Mouse (Mus musculus): ENCODE data around the gene Cyb5d1. TPM values are rescaled to one million over a fixed set of nuclear protein-coding genes. Genes with fewer than 3 reads are reported as not detected.
A peak's percentile ranks its signal among the peaks of the same experiment; 100 is the strongest.

The Cyb5d1 gene
- polyA plus RNA-seq, 1 experiment from 2014 or later = 23.9 TPM

DNA sequence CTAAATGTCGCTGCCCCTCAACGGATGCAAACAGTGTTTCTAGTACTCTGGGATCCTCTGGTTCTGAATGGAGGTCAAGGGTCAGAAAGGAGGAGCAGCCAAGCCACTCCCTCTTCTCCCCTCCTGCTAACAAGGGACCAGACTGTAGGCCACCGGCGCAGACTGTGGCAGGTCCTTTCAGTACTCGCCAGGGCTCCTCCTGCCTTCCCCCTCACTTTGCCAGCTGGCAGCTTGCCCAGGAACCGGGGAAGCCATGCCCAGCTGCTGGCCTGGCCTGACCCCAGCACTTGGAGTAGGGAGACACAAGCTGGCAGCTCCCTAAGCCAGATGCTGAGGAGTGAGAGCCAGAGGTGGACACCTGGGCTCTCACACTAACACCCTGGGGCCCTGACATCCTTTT, 30.5 kb downstream of the Cyb5d1 start:
- H3K9ac ChIP-seq (ENCODE audit: low read depth, low read length) = peak overlapping the region; percentile 66; the same call in 1 of the 2 replicates
- H3K27me3 ChIP-seq (ENCODE audit: control insufficient read depth, insufficient read depth, low read length) = no peaks in the 10 kb centered on the region
- no peaks in the 10 kb centered on the region for H3K9me3 ChIP-seq (ENCODE audit: control insufficient read depth, low read length)
- H3K4me3 ChIP-seq (ENCODE audit: low read length) = peak overlapping the region; percentile 94
- peaks cover 28% of the 10 kb centered on the region for H3K4me1 ChIP-seq (ENCODE audit: control insufficient read depth, insufficient read depth, low read length)
- H3K36me3 ChIP-seq (ENCODE audit: control insufficient read depth, insufficient read depth, low read length) = peaks cover 44% of the 10 kb centered on the region
- peak overlapping the region; percentile 100 for H3K27ac ChIP-seq (ENCODE audit: low read depth, low read length)
- WGBS = 4% methylated on average over 6 of the region's 6 CpGs
- ATAC-seq (ENCODE audit: low FRiP score, low TSS enrichment) = peak; percentile 25
- H3K4me2 ChIP-seq (replicated peaks; ENCODE audit: low read depth, low read length) = peak overlapping the region; percentile 84

DNA sequence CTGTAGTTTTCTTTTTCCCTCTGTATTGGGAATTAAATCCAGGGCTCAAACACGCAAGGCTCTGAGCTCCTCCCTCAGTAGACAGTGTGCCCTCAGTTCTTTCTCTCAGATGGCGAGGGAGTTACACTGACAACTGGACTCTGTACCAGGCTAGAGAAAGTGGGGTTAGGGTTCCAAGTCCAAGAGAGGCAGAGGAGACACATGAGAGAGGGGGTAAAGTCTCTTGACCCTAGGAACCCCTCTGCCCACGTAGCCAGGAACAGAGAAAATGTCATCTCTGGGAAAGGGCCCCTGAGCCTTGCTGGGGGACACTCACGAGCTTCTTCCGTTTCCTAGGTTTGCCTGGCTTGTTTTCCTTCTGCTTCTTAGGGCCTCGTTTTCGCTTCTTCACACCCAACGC, 31.1 kb downstream of the Cyb5d1 start:
- 37% methylated on average over 8 of the region's 8 CpGs for WGBS
- Histone ChIP-seq H3K4me1 (ENCODE audit: control insufficient read depth, insufficient read depth, low read length) (peaks cover 28% of the 10 kb centered on the region), H3K4me2 (replicated peaks; ENCODE audit: low read depth, low read length) (peak overlapping the region; percentile 84), H3K9me3 (ENCODE audit: control insufficient read depth, low read length) (no peaks in the 10 kb centered on the region), H3K36me3 (ENCODE audit: control insufficient read depth, insufficient read depth, low read length) (peaks cover 49% of the 10 kb centered on the region), H3K27me3 (ENCODE audit: control insufficient read depth, insufficient read depth, low read length) (no peaks in the 10 kb centered on the region), H3K9ac (ENCODE audit: low read depth, low read length) (peak overlapping the region; percentile 66; the same call in 1 of the 2 replicates), H3K4me3 (ENCODE audit: low read length) (peak overlapping the region; percentile 94; the same call in 1 of the 2 replicates), H3K27ac (ENCODE audit: low read depth, low read length) (peak overlapping the region; percentile 100)
- ATAC-seq (ENCODE audit: low FRiP score, low TSS enrichment) = no peak

DNA sequence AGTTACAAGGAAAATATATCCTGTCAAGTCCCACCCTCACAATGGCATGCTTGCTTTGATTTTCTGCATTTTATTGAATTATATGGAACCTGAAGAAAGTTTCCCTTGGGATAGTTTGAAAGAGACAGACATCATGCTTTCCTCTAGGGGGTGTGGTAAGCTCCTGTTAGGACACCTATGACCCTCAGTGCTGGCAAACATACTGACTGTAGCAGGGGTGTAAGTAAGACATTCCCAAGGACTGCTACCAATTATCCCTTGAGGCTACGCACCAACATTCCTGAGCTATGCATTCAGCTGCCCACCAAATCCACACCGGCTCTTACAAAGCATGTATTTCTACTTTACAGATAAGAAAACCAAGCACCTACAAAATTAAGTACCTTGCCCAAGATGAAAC, 33.0 kb downstream of the Cyb5d1 start:
- no peak for ATAC-seq (ENCODE audit: low FRiP score, low TSS enrichment)

DNA sequence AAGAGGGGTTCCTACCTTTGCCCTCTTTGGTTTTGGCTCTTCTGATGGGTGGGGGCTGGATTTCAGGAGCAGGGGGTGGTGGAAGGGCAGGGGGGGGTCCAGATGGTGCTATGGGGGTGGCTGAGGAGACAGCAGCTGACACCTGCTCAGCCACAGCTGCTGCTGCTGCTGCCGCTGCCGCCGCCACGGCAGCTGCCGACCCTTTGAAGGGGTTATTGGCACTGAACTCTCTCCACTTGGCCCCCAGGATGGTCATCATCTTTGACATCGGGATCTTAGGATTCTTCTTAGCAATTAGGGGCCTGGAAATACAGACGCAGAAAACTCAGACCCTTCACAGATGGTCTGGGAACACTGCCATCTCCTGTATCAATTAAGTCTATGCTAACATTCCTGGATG, 33.4 kb downstream of the Cyb5d1 start:
- Histone ChIP-seq H3K36me3 (ENCODE audit: control insufficient read depth, insufficient read depth, low read length) (peaks cover 73% of the 10 kb centered on the region), H3K27ac (ENCODE audit: low read depth, low read length) (no peak overlapping the region), H3K9ac (ENCODE audit: low read depth, low read length) (no peak overlapping the region), H3K27me3 (ENCODE audit: control insufficient read depth, insufficient read depth, low read length) (no peaks in the 10 kb centered on the region), H3K4me3 (ENCODE audit: low read length) (no peak overlapping the region), H3K4me1 (ENCODE audit: control insufficient read depth, insufficient read depth, low read length) (peaks cover 23% of the 10 kb centered on the region), H3K9me3 (ENCODE audit: control insufficient read depth, low read length) (no peaks in the 10 kb centered on the region), H3K4me2 (replicated peaks; ENCODE audit: low read depth, low read length) (no peak overlapping the region)
- no peak for ATAC-seq (ENCODE audit: low FRiP score, low TSS enrichment)
- WGBS = 63% methylated on average over 7 of the region's 7 CpGs

More for the DNA sequence above, 33.0 kb downstream of the Cyb5d1 start:
- Histone ChIP-seq H3K9ac (ENCODE audit: low read depth, low read length) (no peak overlapping the region), H3K36me3 (ENCODE audit: control insufficient read depth, insufficient read depth, low read length) (peaks cover 68% of the 10 kb centered on the region), H3K4me3 (ENCODE audit: low read length) (no peak overlapping the region), H3K27me3 (ENCODE audit: control insufficient read depth, insufficient read depth, low read length) (no peaks in the 10 kb centered on the region), H3K27ac (ENCODE audit: low read depth, low read length) (no peak overlapping the region), H3K9me3 (ENCODE audit: control insufficient read depth, low read length) (no peaks in the 10 kb centered on the region), H3K4me1 (ENCODE audit: control insufficient read depth, insufficient read depth, low read length) (peaks cover 23% of the 10 kb centered on the region), H3K4me2 (replicated peaks; ENCODE audit: low read depth, low read length) (no peak overlapping the region)
- 72% methylated on average over 2 of the region's 2 CpGs for WGBS

DNA sequence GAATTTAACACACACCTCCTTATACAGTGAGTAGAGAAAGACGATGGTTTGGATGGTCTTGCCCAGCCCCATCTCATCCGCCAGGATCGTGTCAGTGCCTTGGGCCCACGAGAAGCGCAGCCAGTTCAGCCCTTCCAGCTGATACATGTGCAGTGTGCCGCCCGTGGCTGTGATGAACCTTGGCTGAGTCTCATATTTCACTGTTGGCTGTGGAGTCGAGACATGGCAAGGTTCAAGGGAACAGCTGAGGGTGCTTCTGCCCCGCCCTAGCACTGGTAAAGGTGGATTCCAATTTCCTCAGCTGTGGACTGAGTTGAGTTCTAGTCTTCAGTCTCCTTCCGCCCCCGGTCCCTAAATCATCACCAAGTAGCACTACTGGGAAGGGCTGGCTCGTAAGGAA, 37.7 kb downstream of the Cyb5d1 start:
- no peak for ATAC-seq (ENCODE audit: low FRiP score, low TSS enrichment)
- Histone ChIP-seq H3K4me1 (ENCODE audit: control insufficient read depth, insufficient read depth, low read length) (no peaks in the 10 kb centered on the region), H3K36me3 (ENCODE audit: control insufficient read depth, insufficient read depth, low read length) (peaks cover 96% of the 10 kb centered on the region), H3K27ac (ENCODE audit: low read depth, low read length) (no peak overlapping the region), H3K9ac (ENCODE audit: low read depth, low read length) (no peak overlapping the region), H3K4me3 (ENCODE audit: low read length) (no peak overlapping the region), H3K4me2 (replicated peaks; ENCODE audit: low read depth, low read length) (no peak overlapping the region), H3K9me3 (ENCODE audit: control insufficient read depth, low read length) (no peaks in the 10 kb centered on the region), H3K27me3 (ENCODE audit: control insufficient read depth, insufficient read depth, low read length) (no peaks in the 10 kb centered on the region)
- 72% methylated on average over 12 of the region's 12 CpGs for WGBS

DNA sequence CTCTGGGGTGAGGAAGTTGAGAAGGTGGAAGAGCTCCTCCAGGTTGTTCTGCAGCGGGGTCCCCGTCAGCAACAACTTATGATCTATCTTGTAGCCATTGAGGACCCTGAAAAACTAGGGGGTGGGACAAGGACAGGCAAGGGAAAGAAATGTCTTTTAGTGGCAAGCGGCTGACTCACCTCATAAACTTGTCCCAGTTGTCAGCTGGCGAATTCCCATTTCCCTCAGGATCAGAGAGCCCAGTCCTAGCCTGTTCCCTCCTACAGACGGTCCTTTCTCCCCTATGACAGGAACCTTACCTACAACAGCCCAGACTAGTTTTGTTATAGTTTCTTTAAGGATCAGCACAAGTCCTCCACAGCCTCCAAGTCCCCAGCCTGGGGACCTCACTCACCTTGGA, 38.9 kb downstream of the Cyb5d1 start:
- Histone ChIP-seq H3K36me3 (ENCODE audit: control insufficient read depth, insufficient read depth, low read length) (peaks cover 97% of the 10 kb centered on the region), H3K27me3 (ENCODE audit: control insufficient read depth, insufficient read depth, low read length) (no peaks in the 10 kb centered on the region), H3K9ac (ENCODE audit: low read depth, low read length) (no peak overlapping the region), H3K4me1 (ENCODE audit: control insufficient read depth, insufficient read depth, low read length) (no peaks in the 10 kb centered on the region), H3K9me3 (ENCODE audit: control insufficient read depth, low read length) (no peaks in the 10 kb centered on the region), H3K4me2 (replicated peaks; ENCODE audit: low read depth, low read length) (no peak overlapping the region), H3K4me3 (ENCODE audit: low read length) (no peak overlapping the region), H3K27ac (ENCODE audit: low read depth, low read length) (no peak overlapping the region)
- no peak for ATAC-seq (ENCODE audit: low FRiP score, low TSS enrichment)
- WGBS = 81% methylated on average over 5 of the region's 5 CpGs

DNA sequence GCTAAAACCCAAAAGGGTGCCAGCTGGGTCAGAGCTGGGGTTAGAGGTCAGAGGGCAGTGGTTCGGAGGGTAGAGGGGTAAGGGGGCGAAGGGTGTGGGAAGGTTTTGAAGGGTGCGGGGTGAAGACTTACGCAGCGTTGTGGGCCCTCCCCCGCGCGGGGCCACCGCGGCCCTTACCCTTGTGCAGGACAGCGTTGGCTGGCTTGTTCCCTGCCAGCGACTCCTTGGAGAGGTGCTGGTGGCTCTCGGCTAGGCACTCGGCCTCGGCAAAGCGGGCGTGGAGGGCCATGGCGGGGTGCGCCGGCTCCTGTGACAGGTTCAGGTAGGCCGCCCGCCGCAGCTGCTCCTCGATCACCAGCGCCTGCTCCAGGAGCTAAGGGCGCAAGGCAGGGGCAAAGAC, 49.0 kb downstream of the Cyb5d1 start:
- Histone ChIP-seq H3K27ac (ENCODE audit: low read depth, low read length) (no peak overlapping the region), H3K4me2 (replicated peaks; ENCODE audit: low read depth, low read length) (no peak overlapping the region), H3K36me3 (ENCODE audit: control insufficient read depth, insufficient read depth, low read length) (peaks cover 84% of the 10 kb centered on the region), H3K4me1 (ENCODE audit: control insufficient read depth, insufficient read depth, low read length) (peaks cover under 1% of the 10 kb centered on the region; the same call in 1 of the 2 replicates), H3K9ac (ENCODE audit: low read depth, low read length) (no peak overlapping the region), H3K9me3 (ENCODE audit: control insufficient read depth, low read length) (no peaks in the 10 kb centered on the region), H3K27me3 (ENCODE audit: control insufficient read depth, insufficient read depth, low read length) (no peaks in the 10 kb centered on the region), H3K4me3 (ENCODE audit: low read length) (no peak overlapping the region)
- WGBS = 92% methylated on average over 26 of the region's 26 CpGs
- ATAC-seq (ENCODE audit: low FRiP score, low TSS enrichment) = no peak

Other genes starting within 250 kb of the Cyb5d1 start
- gene Alox12b, start 238.6 kb downstream of the Cyb5d1 start, polyA plus RNA-seq (2014; fragmentation: Nextera tagmentation; extraction: Ambion mirVana) = 0.23 and 0.28 TPM in 2 replicates
- 0.24 and 0.36 TPM in 2 replicates for gene Alox8, start 197.8 kb downstream of the Cyb5d1 start, polyA plus RNA-seq (2014; fragmentation: Nextera tagmentation; extraction: Ambion mirVana)
- gene Gucy2e, start 158.6 kb downstream of the Cyb5d1 start, polyA plus RNA-seq (2014; fragmentation: Nextera tagmentation; extraction: Ambion mirVana) = 0.07 and 0.11 TPM in 2 replicates
- 18.4 and 20.1 TPM in 2 replicates for gene Cntrob, start 71.9 kb downstream of the Cyb5d1 start, polyA plus RNA-seq (2014; fragmentation: Nextera tagmentation; extraction: Ambion mirVana)
- 175 and 217 TPM in 2 replicates for gene Trappc1, start 71.7 kb downstream of the Cyb5d1 start, polyA plus RNA-seq (2014; fragmentation: Nextera tagmentation; extraction: Ambion mirVana)
- gene Kcnab3, start 69.4 kb downstream of the Cyb5d1 start, polyA plus RNA-seq (2014; fragmentation: Nextera tagmentation; extraction: Ambion mirVana) = 1.4 and 3.2 TPM in 2 replicates
- 16.4 and 17.6 TPM in 2 replicates for gene Rnf227, start 55.2 kb downstream of the Cyb5d1 start, polyA plus RNA-seq (2014; fragmentation: Nextera tagmentation; extraction: Ambion mirVana)
- 56.7 and 59.7 TPM in 2 replicates for gene Chd3, start 26.2 kb downstream of the Cyb5d1 start, polyA plus RNA-seq (2014; fragmentation: Nextera tagmentation; extraction: Ambion mirVana)
- gene Naa38, start 144 bp downstream of the Cyb5d1 start, polyA plus RNA-seq (2014; fragmentation: Nextera tagmentation; extraction: Ambion mirVana) = 172 and 221 TPM in 2 replicates
- 36.8 and 39.6 TPM in 2 replicates for gene Tmem88, start 2.6 kb upstream of the Cyb5d1 start, polyA plus RNA-seq (2014; fragmentation: Nextera tagmentation; extraction: Ambion mirVana)
- gene Kdm6b, start 18.0 kb upstream of the Cyb5d1 start, polyA plus RNA-seq (2014; fragmentation: Nextera tagmentation; extraction: Ambion mirVana) = 36.1 and 37.4 TPM in 2 replicates
- gene Dnah2, start 153.5 kb upstream of the Cyb5d1 start, polyA plus RNA-seq (2014; fragmentation: Nextera tagmentation; extraction: Ambion mirVana) = 0.87 and 1.5 TPM in 2 replicates
- 3.9 and 9.0 TPM in 2 replicates for gene Efnb3, start 164.6 kb upstream of the Cyb5d1 start, polyA plus RNA-seq (2014; fragmentation: Nextera tagmentation; extraction: Ambion mirVana)
- 26.9 and 31.9 TPM in 2 replicates for gene Wrap53, start 184.6 kb upstream of the Cyb5d1 start, polyA plus RNA-seq (2014; fragmentation: Nextera tagmentation; extraction: Ambion mirVana)
- gene Trp53, start 184.7 kb upstream of the Cyb5d1 start, polyA plus RNA-seq (2014; fragmentation: Nextera tagmentation; extraction: Ambion mirVana) = 214 and 219 TPM in 2 replicates
- gene Atp1b2, start 210.3 kb upstream of the Cyb5d1 start, polyA plus RNA-seq (2014; fragmentation: Nextera tagmentation; extraction: Ambion mirVana) = 7.6 and 11.4 TPM in 2 replicates
- not detected in 2 replicates for gene Shbg, start 222.3 kb upstream of the Cyb5d1 start, polyA plus RNA-seq (2014; fragmentation: Nextera tagmentation; extraction: Ambion mirVana)
- gene Sat2, start 226.4 kb upstream of the Cyb5d1 start, polyA plus RNA-seq (2014; fragmentation: Nextera tagmentation; extraction: Ambion mirVana) = 16.9 and 22.6 TPM in 2 replicates
- gene Fxr2, start 237.4 kb upstream of the Cyb5d1 start, polyA plus RNA-seq (2014; fragmentation: Nextera tagmentation; extraction: Ambion mirVana) = 30.7 and 33.3 TPM in 2 replicates